Mouse (Mus musculus) kidney, adult 2 months (tissue): ENCODE results near the gene Map1lc3a.

Source experiments
- CTCF ChIP-seq: fragments of 200-500 bp; conservative IDR thresholded peaks from 2 replicates; pipeline ENCODE4 v1.5.1; 2011; ENCODE audit warnings: low read depth, mild to moderate bottlenecking, control low read depth, low read length, moderate library complexity, mixed read lengths; ENCODE audit not compliant: insufficient read depth, insufficient read length
- POLR2A ChIP-seq: fragments of 200-500 bp; IDR thresholded peaks from one replicate; pipeline ENCODE4 v1.6.1; 2011; ENCODE audit warnings: low read depth, low read length, control low read depth

- TF ChIP-seq CTCF (no peak), POLR2A (no peak)
Measured at GRCm38 (mm10) chr2:155280116-155280515, 4.0 kb downstream of the Map1lc3a start.
